Mouse (Mus musculus) gastrocnemius, adult 2 months (tissue): ENCODE data around the gene Trim69. TPM values are rescaled to one million over a fixed set of nuclear protein-coding genes. Genes with fewer than 3 reads are reported as not detected.
"Not testable (repeated sequence)": the region's sequence is repeated elsewhere in the genome, so short reads cannot be mapped to it uniquely, and the experiment has no call there.

Experiments
- DNase-seq: peaks from one replicate; pipeline ENCODE4 v3.0.0; 2022
- H3K27ac ChIP-seq: fragments of 200-600 bp; 2 replicates; pipeline ENCODE4 v1.8.1; 2022; ENCODE audit warnings: mild to moderate bottlenecking
- H3K4me3 ChIP-seq: fragments of 200-600 bp; 2 replicates; pipeline ENCODE4 v1.8.1; 2022; ENCODE audit warnings: mild to moderate bottlenecking, moderate library complexity
- CTCF ChIP-seq: fragments of 200-600 bp; IDR thresholded peaks from 2 replicates; pipeline ENCODE4 v1.8.1; 2022; ENCODE audit warnings: antibody characterized with exemption, mild to moderate bottlenecking, moderate library complexity
- intact Hi-C: fragments of 180-260 bp; cut with DNase I; formaldehyde crosslinking; loops from one replicate; pipeline ENCODE4 v1.15.1; 2025
- total RNA-seq, 2 experiments: library from RNA; stranded (reverse); gene quantifications; 2 replicates each; pipeline ENCODE4 v1.2.3; 2021

Gene Trim69
- total RNA-seq, 2 experiments from 2014 or later, result not detected

DNA sequence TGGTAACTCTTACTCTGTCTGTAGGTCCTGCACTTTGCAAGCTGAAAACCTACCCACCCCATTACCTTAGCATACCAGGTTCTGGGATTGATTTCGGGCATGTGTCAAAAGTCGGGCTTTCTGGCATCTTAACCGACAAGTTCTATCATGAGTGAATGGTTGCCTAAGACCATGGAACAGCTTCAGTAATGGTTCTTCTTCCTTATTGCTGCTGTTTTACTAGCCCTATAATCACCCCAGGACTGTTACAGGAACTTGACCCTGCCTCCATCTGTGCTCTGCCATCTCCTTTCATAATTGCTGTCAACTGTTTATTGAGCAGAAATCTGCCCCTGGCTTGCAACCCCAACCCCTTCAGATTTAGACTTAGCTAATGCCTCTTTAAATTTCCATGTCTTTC, 26.3 kb downstream of the Trim69 start:
- intact Hi-C loops, result no loop called here
- DNase-seq, result no peak
- H3K27ac ChIP-seq, result no peak overlapping the region
- H3K4me3 ChIP-seq, result no peak overlapping the region
- TF ChIP-seq CTCF, result no peak

DNA sequence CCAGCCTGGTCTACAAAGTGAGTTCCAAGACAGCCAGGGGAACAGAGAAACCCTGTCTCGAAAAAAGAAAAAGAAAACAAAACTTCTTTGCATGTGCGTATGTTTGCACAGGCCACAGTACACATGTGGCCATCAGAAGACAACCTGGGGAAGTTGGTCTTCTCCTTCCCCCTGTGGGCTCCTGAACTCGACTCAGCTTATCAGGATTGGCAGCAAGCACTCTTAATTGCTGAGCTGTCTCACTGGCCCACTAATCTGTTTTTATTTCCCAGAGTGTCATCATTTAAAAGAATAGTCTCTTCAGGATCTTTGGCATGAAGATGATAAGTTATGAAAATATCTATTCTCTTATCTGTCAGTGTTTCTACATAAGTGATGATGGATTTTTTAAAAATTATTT, 31.3 kb downstream of the Trim69 start:
- Histone ChIP-seq H3K4me3 (no peak overlapping the region), H3K27ac (no peak overlapping the region)
- intact Hi-C loops, result no loop called here
- no peak for TF ChIP-seq CTCF
- DNase-seq, result no peak

- peak; percentile 66 for TF ChIP-seq CTCF
- Histone ChIP-seq H3K4me3 (no peak overlapping the region), H3K27ac (no peak overlapping the region)
- intact Hi-C loops, result loop anchor here (1.0 to 2.0 kb wide), 2 partner anchors 50 to 108 kb away; no protein-coding TSS in a partner anchor
- no peak for DNase-seq
Measured at GRCm38 (mm10) chr2:122194509-122194929, 34.0 kb downstream of the Trim69 start.

DNA sequence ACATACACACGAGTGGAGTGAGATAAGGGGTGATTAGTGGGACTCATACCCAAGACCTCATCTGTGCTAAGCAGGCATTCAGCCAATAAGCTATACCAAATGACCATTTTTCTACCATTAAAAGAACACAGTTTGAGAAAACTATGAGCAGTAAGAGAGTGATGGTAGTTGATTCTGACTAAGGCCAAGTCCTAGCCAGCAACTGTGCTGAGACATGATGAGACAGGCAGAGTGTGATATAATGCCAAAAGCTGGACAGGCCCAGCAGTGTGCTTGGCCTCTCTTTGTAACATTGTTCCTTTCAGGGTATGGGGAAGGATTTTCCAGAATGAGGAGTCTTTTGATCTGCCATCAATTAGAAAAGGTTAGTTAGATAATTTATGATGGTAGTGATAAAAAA, 41.0 kb downstream of the Trim69 start:
- no peak for DNase-seq
- intact Hi-C loops, result no loop called here

GRCm38 (mm10) chr2:122206440-122207107, 46.1 kb downstream of the Trim69 start:
- no peak for DNase-seq
- intact Hi-C loops, result no loop called here
- no peak for TF ChIP-seq CTCF
- no peak overlapping the region for H3K27ac ChIP-seq
- H3K4me3 ChIP-seq, result no peak overlapping the region

More for the DNA sequence above, 41.0 kb downstream of the Trim69 start:
- TF ChIP-seq CTCF, result no peak
- Histone ChIP-seq H3K4me3 (no peak overlapping the region), H3K27ac (no peak overlapping the region)

- DNase-seq, result no peak
- TF ChIP-seq CTCF, result no peak
- Histone ChIP-seq H3K27ac (no peak overlapping the region), H3K4me3 (no peak overlapping the region)
- intact Hi-C loops, result no loop called here
Measured at GRCm38 (mm10) chr2:122210534-122211228, 50.2 kb downstream of the Trim69 start.

GRCm38 (mm10) chr2:122217075-122217474, 56.6 kb downstream of the Trim69 start:
- H3K4me3 ChIP-seq, intact Hi-C loops, H3K27ac ChIP-seq, DNase-seq: not testable (repeated sequence)

GRCm38 (mm10) chr2:122218234-122218633, 57.7 kb downstream of the Trim69 start:
- no peak for DNase-seq
- no peak for TF ChIP-seq CTCF
- intact Hi-C loops, result no loop called here

DNA sequence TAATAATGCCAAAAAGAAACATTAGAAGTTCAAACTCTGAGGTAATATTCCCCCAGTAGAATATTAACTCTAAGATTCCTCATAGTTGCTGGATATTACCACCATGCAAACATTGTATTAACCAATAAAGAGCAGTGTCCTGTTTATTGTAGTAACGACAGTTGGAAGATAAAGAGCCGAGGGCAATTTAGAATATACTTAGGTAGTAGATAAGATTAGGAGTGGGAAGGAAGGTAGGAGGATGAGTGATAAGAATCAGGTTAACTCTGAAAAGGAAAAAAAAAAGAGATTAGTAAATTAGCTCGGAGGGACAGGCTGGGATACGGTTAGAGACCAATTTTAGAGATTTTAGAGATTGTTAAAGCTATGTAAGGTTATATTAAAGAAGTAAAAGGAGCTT, 60.9 kb downstream of the Trim69 start:
- DNase-seq, result no peak
- no peak for TF ChIP-seq CTCF
- intact Hi-C loops, result no loop called here
- H3K4me3 ChIP-seq, result no peak overlapping the region
- H3K27ac ChIP-seq, result no peak overlapping the region

More at GRCm38 (mm10) chr2:122218234-122218633, 57.7 kb downstream of the Trim69 start:
- Histone ChIP-seq H3K4me3 (no peak overlapping the region), H3K27ac (no peak overlapping the region)

DNA sequence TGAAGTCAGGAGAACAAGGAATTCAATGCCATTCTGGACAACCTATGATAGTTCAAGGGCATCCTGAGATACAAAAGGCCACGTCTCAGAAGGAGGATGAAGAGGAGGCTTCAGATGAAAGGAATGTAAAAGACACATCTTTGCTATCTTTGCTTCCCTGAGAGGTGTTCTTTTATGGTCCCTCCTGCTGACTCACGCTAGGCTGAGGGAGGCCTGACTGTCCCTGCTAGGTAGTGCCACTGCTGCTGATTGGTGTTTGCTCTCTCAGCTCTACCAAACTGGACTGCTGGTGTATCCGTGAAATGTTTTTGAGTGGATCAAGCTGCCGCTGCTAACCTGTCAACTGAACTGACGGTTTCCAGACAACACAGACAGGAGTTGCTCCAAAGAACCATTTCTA, 61.3 kb downstream of the Trim69 start:
- H3K27ac ChIP-seq, result no peak overlapping the region
- no peak overlapping the region for H3K4me3 ChIP-seq
- intact Hi-C loops, result no loop called here
- DNase-seq, result no peak
- no peak for TF ChIP-seq CTCF

GRCm38 (mm10) chr2:122222272-122222671, 61.8 kb downstream of the Trim69 start:
- Histone ChIP-seq H3K27ac (no peak overlapping the region), H3K4me3 (no peak overlapping the region)
- intact Hi-C loops, result no loop called here
- no peak for DNase-seq
- TF ChIP-seq CTCF, result no peak

GRCm38 (mm10) chr2:122223654-122224053, 63.2 kb downstream of the Trim69 start:
- H3K27ac ChIP-seq, result no peak overlapping the region
- no peak overlapping the region for H3K4me3 ChIP-seq
- DNase-seq, result no peak
- no peak for TF ChIP-seq CTCF
- intact Hi-C loops, result no loop called here

Other genes starting within 250 kb of the Trim69 start
- 1 to 10 TPM; 6.7 to 9.4 TPM for gene Ctdspl2, start 204.7 kb upstream of the Trim69 start, total RNA-seq
- gene Mageb3, start 204.6 kb upstream of the Trim69 start, total RNA-seq, result not detected
- gene Eif3j1, start 132.2 kb upstream of the Trim69 start, total RNA-seq, result 10 to 100 TPM; 31.4 to 38.4 TPM
- 1 to 10 TPM; 5.7 to 6.3 TPM for gene Spg11, start 42.3 kb upstream of the Trim69 start, total RNA-seq
- gene B2m, start 13.0 kb upstream of the Trim69 start, total RNA-seq, result 10 to 100 TPM; 60.6 to 85.4 TPM
- gene Patl2, start 25.5 kb downstream of the Trim69 start, total RNA-seq, result not detected
- gene Terb2, start 25.6 kb downstream of the Trim69 start, total RNA-seq, result not detected
- gene Sord, start 74.0 kb downstream of the Trim69 start, total RNA-seq, result 10 to 100 TPM; 50.5 to 71.2 TPM
- gene Duox2, start 137.7 kb downstream of the Trim69 start, total RNA-seq, result under 1 TPM; 0.06 to 0.13 TPM
- gene Duoxa2, start 138.2 kb downstream of the Trim69 start, total RNA-seq, result not detected
- under 1 TPM; 0.28 to 0.95 TPM for gene Duoxa1, start 153.0 kb downstream of the Trim69 start, total RNA-seq
- under 1 TPM; 0.43 to 0.73 TPM for gene Duox1, start 155.0 kb downstream of the Trim69 start, total RNA-seq
- 1 to 10 TPM; 2.1 to 2.9 TPM for gene Shf, start 208.5 kb downstream of the Trim69 start, total RNA-seq